Mouse (Mus musculus) lung, embryonic 14.5 days (tissue): ENCODE results near the gene Cox7b. TPM values are rescaled to one million over a fixed set of nuclear protein-coding genes. Genes with fewer than 3 reads are reported as not detected.
A peak's percentile ranks its signal among the peaks of the same experiment; 100 is the strongest.

Experiments
- ATAC-seq: fragments of 200-750 bp; cut with Nextera tagmentation; 2 replicates; pipeline ENCODE4 v1.8.0; 2017; ENCODE audit warnings: mild to moderate bottlenecking, moderate TSS enrichment, moderate library complexity; ENCODE audit not compliant: insufficient read depth
- DNase-seq: peaks from one replicate; pipeline ENCODE4 v3.0.0-alpha.2; 2015
- H3K27ac ChIP-seq: fragments of 300-500 bp; sonication (generic); 2 replicates; pipeline ENCODE4 v1.5.1; 2014; ENCODE audit warnings: low read depth, mild to moderate bottlenecking, moderate library complexity
- H3K27me3 ChIP-seq: fragments of 300-500 bp; sonication (generic); 2 replicates; pipeline ENCODE4 v1.6.1; 2014; ENCODE audit warnings: low read length, control low read depth; ENCODE audit not compliant: insufficient read depth
- H3K36me3 ChIP-seq: fragments of 300-500 bp; sonication (generic); 2 replicates; pipeline ENCODE4 v1.6.1; 2014; ENCODE audit warnings: control low read depth; ENCODE audit not compliant: insufficient read depth
- H3K4me1 ChIP-seq: fragments of 300-500 bp; sonication (generic); 2 replicates; pipeline ENCODE4 v1.6.1; 2014; ENCODE audit warnings: antibody characterized with exemption, control low read depth; ENCODE audit not compliant: insufficient read depth
- H3K4me2 ChIP-seq: fragments of 300-500 bp; sonication (generic); 2 replicates; pipeline ENCODE4 v1.6.1; 2014; ENCODE audit warnings: mild to moderate bottlenecking
- H3K4me3 ChIP-seq: fragments of 300-500 bp; sonication (generic); 2 replicates; pipeline ENCODE4 v1.5.1; 2014; ENCODE audit warnings: low read depth, low read length
- H3K9ac ChIP-seq: fragments of 300-500 bp; sonication (generic); 2 replicates; pipeline ENCODE4 v1.6.1; 2014
- H3K9me3 ChIP-seq: fragments of 300-500 bp; sonication (generic); 2 replicates; pipeline ENCODE4 v1.6.1; 2016; ENCODE audit warnings: low read depth, low read length, control low read depth
- CTCF ChIP-seq: IDR thresholded peaks from 2 replicates; pipeline ENCODE4 v1.5.1; 2016; ENCODE audit warnings: antibody characterized with exemption, low read depth
- WGBS: fragments of 180-500 bp; shearing (Covaris S2); extraction: QIAGEN DNeasy Blood & Tissue Kit; methylation state at CpG from one replicate; pipeline ENCODE4 v1.1.7; 2014; 5-methylcytosine and 5-hydroxymethylcytosine counted together
- polyA plus RNA-seq: library from polyadenylated mRNA; unstranded; fragments of >200 nt; fragmentation: Nextera tagmentation; extraction: Ambion mirVana; gene quantifications from 2 replicates; pipeline ENCODE4 v1.2.1, GENCODE M21; 2014

Gene Cox7b
- polyA plus RNA-seq, 1 experiment from 2014 or later = 327 TPM

DNA sequence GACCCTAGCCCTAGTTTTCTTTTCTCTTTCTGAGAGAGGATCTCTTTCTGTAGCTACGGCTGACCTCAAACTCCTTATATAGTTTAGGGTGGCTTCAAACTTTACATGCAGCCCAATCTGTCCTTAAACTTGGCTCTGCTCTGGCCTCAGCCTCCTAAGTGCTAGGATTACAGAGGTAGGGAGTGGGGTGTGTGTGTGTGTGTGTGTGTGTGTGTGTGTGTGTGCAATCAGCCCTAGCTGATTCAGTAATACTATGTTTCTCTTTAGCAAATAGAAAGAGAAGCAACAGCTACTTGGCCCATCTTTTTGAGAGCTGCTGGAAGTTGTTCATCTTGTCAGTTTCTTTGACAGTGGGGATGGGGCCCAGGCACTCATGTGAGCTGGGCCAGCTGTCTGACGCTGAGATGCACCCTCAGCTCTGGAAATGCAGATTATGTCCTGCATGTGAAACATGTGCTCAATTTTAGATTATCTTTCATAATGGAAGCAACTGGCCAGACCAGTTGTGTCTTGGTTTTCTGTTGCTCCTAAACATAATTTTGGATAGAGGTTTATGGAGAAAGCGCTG, 21.8 kb downstream of the Cox7b start:
- WGBS = 36% methylated on average over 3 of the region's 3 CpGs
- ATAC-seq (peak; percentile 86), DNase-seq (peak; percentile 60)
- Histone ChIP-seq H3K27me3 (no peaks in the 10 kb centered on the region), H3K27ac (peak overlapping the region; percentile 42; the same call in 1 of the 2 replicates), H3K9me3 (no peaks in the 10 kb centered on the region), H3K9ac (no peak overlapping the region), H3K36me3 (no peaks in the 10 kb centered on the region), H3K4me1 (0 out of 2 replicates have a peak, but pooled peaks cover 2% of the 10 kb centered on the region), H3K4me2 (no peak overlapping the region), H3K4me3 (no peak overlapping the region)
- no peak for TF ChIP-seq CTCF

DNA sequence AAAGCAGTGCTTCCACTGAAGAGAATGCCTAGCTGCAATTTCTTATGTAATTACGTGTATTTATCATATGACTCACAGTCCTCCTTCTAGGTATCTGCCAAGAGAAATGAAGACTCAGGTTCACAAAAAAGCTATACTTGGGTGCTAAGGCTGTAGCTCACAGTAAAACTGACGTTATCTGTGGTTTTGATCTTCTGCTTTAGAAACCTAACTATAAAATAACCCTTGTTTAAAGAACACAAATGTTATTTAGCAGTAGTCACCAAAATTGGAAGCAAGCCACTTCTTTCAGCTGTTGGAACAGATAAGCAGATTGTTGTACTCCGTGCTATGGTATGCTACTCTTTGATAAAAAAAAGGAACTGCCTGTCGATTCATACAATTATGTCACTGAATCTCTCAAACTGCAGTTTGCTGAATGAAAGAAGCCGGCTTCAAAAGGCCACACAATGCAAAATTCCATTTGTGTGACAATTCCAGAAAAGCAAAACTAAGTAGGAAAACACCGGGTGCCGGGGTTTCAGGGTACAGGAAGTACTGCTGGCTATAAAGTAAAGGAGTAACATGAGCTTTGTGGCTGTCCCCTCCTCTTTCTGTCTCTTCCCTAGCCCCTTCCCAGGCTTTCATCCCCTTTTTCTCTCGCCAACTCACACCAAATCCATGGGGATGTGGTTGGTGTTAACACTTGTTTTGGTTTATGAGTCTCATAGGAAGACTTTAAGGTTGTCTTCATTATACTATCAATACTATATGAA, 28.5 kb downstream of the Cox7b start:
- DNase-seq = peak; percentile 79
- no peak for TF ChIP-seq CTCF
- Histone ChIP-seq H3K27ac (peak overlapping the region; percentile 13; the same call in 1 of the 2 replicates), H3K9ac (no peak overlapping the region), H3K4me3 (no peak overlapping the region), H3K9me3 (no peaks in the 10 kb centered on the region), H3K27me3 (no peaks in the 10 kb centered on the region), H3K36me3 (no peaks in the 10 kb centered on the region), H3K4me1 (no peaks in the 10 kb centered on the region), H3K4me2 (peak overlapping the region; percentile 24; the same call in 1 of the 2 replicates)
- 29% methylated on average over 8 of the region's 8 CpGs for WGBS
- no peak for ATAC-seq

DNA sequence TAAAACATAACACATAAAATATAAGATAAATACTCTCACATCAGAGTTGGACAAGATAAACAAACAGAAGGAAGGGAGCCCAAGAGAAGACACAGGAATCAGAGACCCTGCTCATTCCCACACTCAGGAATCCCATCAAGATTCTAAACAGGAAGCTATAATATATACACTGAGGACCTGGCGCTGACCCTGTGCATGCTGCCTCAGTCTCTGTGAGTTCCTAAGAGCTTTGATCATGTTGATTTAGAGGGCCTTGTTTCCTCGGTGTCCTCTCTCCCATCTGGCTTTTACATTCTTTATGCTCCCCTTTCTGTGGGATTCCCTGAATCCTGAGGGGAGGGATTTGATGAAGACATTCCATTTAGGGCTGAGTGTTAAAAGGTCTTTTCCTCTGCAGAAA, 30.0 kb downstream of the Cox7b start:
- H3K4me1 ChIP-seq = no peaks in the 10 kb centered on the region
- ATAC-seq (peak; percentile 93), DNase-seq (peak; percentile 82)
- no peak overlapping the region for H3K9ac ChIP-seq
- no peak overlapping the region for H3K4me3 ChIP-seq
- no peak for TF ChIP-seq CTCF
- H3K4me2 ChIP-seq = peak overlapping the region; percentile 51; the same call in 1 of the 2 replicates
- WGBS = 22% methylated on average over 2 of the region's 2 CpGs
- no peaks in the 10 kb centered on the region for H3K27me3 ChIP-seq
- H3K27ac ChIP-seq = peak overlapping the region; percentile 55
- H3K36me3 ChIP-seq = no peaks in the 10 kb centered on the region
- no peaks in the 10 kb centered on the region for H3K9me3 ChIP-seq

DNA sequence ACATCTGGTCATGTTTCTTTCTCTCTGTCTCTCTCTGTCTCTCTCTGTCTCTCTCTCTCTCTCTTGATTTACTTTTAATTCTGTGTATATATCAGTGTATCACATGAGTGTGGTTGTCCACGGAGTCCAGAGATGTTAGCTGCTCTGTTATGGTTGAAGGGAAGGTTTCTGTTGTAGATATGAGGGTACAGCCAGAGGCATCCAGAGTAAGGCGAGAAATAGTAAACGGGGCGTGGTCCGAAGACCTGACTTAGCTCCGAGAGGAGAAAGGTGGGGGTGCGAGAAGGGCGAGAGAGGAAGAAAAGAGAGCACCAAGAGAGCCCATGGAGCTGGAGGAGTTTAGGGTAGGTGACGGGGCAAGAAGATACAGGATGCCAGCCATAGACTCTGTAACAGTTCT, 30.4 kb downstream of the Cox7b start:
- Histone ChIP-seq H3K36me3 (no peaks in the 10 kb centered on the region), H3K27me3 (no peaks in the 10 kb centered on the region), H3K9ac (no peak overlapping the region), H3K4me2 (peak overlapping the region; percentile 51), H3K4me3 (no peak overlapping the region), H3K4me1 (no peaks in the 10 kb centered on the region), H3K9me3 (no peaks in the 10 kb centered on the region), H3K27ac (peak overlapping the region; percentile 55)
- 38% methylated on average over 9 of the region's 9 CpGs for WGBS
- ATAC-seq (peak; percentile 23; the same call in 1 of the 2 replicates), DNase-seq (no peak)
- no peak for TF ChIP-seq CTCF

DNA sequence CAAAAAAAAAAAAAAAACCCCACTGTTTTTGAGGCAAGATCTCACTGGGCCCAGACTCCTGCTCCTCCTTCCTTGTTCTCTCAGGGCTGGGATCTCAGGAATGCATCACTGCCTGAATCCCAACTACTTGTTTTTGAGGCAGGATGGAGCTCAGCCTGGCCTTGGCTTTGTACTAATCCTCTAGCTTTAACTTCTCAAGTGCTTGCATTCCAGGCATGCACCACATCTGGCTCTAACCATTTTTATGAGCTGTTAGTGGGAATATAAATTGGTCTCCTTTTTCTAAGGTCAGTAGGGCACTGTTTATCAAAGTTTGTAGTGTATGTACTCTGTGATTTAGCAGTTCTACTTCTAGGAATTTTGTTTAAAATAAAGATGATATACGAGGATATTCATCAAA, 32.7 kb downstream of the Cox7b start:
- H3K27ac ChIP-seq = no peak overlapping the region
- H3K9ac ChIP-seq = no peak overlapping the region
- ATAC-seq = peak; percentile 59
- no peak overlapping the region for H3K4me2 ChIP-seq
- no peaks in the 10 kb centered on the region for H3K4me1 ChIP-seq
- no peaks in the 10 kb centered on the region for H3K27me3 ChIP-seq
- H3K36me3 ChIP-seq = no peaks in the 10 kb centered on the region
- DNase-seq = peak; percentile 75
- 28% methylated on average over 1 of the region's 1 CpGs for WGBS
- no peak overlapping the region for H3K4me3 ChIP-seq
- H3K9me3 ChIP-seq = no peaks in the 10 kb centered on the region
- no peak for TF ChIP-seq CTCF

Other genes starting within 250 kb of the Cox7b start
- gene Atrx, start 86.3 kb upstream of the Cox7b start, polyA plus RNA-seq = 190 and 202 TPM in 2 replicates
- gene Magt1, start 3.8 kb upstream of the Cox7b start, polyA plus RNA-seq = 62.7 and 63.0 TPM in 2 replicates
- 34.4 TPM in 2 replicates for gene Atp7a, start 11.6 kb downstream of the Cox7b start, polyA plus RNA-seq
- 0.62 and 0.93 TPM in 2 replicates for gene Tlr13, start 127.5 kb downstream of the Cox7b start, polyA plus RNA-seq
- gene Pgk1, start 171.4 kb downstream of the Cox7b start, polyA plus RNA-seq = 302 and 304 TPM in 2 replicates
- 12.8 and 14.8 TPM in 2 replicates for gene Taf9b, start 205.5 kb downstream of the Cox7b start, polyA plus RNA-seq
- gene Fnd3c2, start 239.7 kb downstream of the Cox7b start, polyA plus RNA-seq = not detected in 2 replicates